Mouse (Mus musculus) lung, adult 18-20 months (tissue): ENCODE measurements around the gene Nrip3.

ENCODE experiments used
- DNase-seq, 2 experiments: peaks; one replicate each; pipeline ENCODE4 v3.0.0; 2022; ENCODE audit warnings: mixed read lengths in 2 of 2

Gene Nrip3

DNA sequence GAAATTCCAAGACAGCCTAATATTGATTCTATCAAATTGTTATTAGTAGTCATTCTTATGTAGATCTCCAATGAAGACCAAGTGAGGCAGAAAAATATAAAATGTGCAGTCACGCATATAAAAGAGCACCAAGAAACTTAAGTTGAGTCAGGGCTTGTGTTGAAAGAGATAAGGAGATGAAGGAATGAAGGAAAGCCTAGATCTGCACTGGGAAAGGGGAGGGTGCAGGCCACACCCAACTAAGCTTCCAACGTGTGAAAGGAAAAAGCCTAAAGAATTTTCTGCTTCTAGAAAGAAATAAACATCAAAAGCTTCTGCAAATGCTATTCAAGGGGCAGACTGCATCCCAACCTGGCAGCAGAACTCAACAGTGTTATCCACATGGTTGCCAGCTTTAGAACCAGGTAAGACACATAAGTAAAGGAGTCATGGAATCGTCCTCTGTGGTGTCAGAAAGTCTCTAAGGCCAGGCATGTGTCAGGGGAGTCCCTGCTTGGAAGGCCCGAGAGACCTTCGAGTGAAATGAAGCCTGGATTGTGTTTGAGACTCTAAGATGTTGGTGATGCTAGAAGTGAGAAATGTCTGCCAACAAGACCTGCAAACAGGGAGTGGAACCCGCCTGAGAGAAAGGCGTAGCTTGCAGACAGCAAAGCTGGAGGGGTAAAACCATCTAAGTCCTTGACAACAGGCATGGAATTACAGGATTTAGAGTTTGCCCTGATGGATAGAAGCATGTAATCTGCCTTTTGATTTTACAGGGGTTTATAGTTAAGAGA lies 14.1 kb downstream of the Nrip3 start:
- no peak for DNase-seq

DNA sequence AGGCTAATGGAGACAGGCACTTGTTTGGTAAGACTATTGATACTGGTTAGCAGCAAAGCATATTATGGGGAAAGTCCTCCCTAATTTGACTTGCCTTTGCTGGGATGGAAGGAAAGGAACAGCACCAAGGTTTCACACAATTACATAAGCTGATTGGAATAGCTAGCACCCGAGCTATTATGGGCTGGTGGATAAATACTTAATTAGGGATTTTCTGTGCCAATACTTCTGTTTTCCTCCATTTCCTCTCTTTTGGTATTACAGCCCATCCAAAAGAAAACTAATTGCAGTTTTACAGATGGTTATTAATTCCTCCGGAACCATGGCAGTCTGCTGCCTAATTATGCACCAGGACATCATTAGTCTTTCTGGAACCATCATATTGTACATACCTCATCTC lies 17.8 kb downstream of the Nrip3 start:
- DNase-seq = no peak

DNA sequence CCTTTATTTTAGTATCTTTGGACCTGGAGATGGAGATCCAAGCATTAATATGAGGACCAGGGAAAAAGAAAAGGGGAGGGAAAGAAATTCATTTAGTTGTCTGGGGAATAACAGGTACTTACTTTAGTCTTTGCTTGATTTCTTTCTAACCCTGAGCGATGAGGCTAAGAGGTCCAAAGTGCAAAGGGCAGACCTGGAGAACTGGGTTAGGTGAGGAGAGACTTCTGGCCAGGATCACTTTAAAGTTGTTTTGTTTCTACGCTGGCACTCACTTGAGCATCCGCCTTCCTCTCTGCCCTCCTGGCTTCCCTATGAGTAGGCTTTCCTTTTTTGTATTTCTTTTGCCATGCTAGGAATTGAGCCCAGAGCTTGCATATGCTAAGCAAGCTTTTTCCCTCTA lies 25.5 kb downstream of the Nrip3 start:
- no peak for DNase-seq

DNA sequence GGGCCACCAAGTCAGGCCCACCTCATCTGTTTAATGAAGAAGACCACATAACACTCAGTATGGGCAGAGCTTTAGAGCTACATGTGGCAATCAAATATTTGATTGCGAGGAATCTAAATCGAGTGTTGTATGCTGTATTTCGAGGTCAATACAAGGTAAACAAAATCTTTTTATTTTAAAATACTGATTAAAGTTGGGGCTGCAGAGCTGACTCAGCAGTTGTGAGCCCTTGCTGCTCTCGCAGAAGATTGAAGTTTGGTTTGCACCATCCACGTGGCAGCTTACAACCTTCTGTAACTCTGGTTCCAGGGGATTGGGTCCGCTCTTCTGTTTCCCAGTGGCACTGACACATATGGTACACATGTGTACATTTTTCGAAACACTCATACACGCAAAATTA lies 27.8 kb downstream of the Nrip3 start:
- no peak for DNase-seq

DNA sequence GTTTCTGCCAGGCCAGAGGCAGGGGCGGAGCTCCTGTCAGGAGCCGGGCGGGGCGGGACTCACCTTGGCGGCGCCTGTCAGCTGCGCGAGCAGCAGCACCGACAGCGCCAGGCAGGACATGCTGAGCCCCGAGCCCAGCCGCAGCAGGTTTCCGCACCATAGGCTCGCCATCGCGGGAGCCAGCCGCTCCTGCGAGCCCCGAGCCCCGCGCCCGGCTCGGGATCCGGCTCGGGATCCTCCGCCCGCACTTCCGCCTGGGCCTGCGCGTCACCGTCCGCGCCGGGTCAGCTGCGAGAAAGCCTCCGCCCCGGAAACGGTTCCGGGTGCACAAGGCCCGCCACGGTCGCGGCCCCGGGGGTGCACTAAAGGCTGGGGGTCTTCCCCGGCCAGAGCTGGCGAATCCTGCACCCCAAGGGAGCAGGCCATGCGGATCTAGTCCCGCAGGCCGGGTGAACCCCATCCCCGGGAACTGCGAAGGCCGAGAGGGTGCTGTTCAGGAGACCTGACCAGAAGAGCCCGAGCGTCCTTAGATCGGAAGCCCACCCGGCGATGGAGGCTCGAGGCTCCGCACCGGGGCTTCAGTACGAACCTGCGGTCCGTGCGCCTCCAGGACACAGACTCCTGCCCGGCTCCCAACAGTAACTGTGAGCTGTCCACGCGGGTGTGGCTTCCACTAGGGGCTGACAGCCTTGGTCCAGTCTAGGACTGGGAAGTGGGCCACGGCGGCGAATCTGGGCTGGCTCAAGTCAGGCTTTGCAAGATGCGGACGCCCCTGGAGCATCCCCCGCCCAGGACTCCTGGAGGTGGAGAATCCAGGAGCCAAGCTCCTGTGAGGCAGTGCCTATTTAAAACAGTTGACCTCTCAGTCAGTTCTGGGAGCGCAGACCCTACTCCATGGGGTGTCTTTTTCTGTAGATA lies 29.6 kb downstream of the Nrip3 start, which contains the start of gene Tmem9b:
Gene Tmem9b (minus strand): TSS at position 868 of the 918 bp plus-strand sequence.
- peak; percentile 80 to 83 for DNase-seq

DNA sequence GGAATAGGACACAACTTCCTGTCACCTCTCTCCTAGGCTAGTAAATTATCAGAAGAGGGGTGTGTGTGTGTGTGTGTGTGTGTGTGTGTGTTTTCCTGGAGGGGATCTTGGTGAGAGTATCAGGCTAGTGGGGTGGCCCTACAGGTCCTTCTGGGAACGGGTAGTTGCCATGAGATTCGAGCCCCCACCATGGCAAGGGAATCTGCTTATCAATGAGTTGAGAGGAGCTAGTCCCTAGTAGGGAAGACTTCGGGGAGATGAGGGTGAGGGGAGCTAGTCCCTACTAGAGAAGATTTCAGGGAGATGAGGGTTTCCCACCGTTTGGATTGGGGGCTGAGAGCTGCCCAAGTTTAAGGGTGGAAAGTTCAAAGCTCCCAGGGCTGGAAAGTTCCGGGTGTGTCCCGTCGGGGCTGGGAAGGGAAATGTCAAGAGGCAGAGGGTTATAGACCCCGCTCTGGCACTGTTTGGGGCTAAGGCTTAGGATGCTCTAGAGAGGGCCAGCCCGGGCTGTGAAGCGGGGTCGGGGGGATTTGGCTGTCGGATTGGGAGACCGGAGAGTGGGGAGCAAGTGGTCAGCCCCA lies 30.3 kb downstream of the Nrip3 start:
- DNase-seq = no peak

DNA sequence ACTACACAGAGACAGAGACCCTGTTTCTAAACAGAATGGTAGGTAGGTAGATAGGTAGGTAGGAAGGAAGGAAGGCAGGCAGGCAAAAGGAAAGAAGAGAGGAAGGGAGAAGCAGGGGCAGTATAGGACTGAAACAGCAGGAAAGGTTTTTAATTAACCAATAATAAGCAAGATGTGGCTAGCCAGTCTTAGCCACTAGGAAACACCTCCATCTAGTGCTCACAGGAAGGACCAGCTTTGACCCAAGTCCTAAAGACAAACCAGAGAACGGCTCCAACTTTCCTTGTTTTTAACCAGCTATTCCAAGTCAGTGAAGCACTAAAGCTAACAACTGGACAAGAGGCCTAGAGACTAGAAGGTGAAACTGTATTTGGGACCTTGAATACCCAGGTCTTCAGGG lies 34.1 kb downstream of the Nrip3 start:
- no peak for DNase-seq

DNA sequence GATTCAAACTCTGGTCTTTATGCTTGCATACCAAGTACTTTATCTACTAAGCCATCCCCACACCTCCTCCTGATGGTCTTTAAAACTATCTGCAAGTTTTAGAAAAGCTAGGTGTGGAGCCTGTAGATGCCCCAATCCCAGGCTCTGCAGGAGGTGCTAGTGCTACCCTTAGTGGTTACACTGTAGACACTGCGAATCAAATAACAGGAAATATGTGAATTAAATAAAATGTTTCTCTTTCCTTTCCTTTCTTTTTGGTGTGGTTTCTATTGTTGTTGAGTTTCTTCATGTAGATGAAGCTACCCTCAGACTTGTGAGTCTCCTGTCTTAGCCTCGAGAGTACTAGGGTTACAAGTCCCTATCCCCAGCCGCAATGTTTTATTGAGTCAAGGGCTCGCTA lies 40.1 kb downstream of the Nrip3 start:
- no peak for DNase-seq

DNA sequence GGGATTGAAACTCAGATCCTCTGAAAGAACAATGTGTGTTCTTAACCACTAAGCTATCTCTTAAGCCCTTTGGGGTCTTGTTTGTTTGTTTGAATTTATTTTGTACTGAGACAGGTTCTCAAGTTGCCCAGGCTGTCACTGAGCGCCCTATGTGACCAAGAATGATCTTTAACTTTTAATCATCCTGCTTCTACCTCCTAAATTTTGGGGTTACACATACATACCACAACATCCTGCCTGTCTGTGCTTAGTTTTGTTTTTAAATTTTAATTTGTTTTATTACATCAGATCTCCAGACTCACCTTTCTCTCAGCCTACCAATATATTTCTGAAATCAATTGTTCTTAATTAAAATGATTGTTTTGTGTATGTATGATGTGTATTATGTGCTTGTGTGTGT lies 40.8 kb downstream of the Nrip3 start:
- no peak for DNase-seq

DNA sequence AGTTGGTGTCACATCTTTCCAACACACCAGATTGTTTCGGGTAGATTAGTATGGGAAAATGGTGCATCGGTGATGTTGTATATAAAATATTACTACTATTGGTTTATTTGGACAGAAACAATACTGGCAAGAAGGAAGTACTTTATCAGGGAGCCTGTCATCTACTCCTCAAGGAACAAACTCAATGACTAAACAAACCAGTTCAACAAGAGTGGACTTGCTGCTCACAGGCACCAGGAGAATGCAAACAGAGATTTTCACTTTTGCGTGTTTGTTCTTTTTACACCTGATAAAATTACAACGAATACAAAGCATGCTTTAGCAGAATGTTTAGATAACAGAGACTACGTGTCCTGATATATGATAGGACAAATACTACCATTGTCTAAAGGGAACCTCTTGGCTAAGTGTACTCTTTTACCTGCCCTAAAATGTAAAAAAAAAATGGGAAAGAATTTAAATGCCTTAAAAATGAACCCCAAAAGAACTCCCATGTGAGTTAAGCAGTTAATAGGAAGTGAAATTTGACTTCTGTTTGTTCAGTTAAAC lies 41.9 kb downstream of the Nrip3 start:
- DNase-seq = peak in 1 of 2 experiments; percentile 38

DNA sequence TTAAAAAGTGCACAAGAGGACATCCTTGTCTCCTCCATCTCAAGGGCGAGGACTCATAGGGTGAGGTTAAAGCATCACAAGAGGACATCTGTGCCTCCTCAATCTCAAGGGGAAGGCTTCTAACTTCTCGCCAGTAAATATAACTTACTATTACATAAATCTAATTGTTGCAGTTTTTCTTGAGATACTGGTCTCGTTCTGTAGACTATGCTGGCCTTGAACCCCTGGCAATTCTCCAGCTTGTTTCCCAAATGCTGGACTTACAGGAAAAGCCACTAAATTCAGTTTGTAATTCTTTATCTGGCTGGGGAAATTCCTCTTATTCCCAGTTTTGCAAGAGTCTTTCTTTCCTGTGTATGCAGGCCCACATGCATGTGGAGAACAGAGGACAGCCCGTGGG lies 47.0 kb downstream of the Nrip3 start:
- DNase-seq = no peak

DNA sequence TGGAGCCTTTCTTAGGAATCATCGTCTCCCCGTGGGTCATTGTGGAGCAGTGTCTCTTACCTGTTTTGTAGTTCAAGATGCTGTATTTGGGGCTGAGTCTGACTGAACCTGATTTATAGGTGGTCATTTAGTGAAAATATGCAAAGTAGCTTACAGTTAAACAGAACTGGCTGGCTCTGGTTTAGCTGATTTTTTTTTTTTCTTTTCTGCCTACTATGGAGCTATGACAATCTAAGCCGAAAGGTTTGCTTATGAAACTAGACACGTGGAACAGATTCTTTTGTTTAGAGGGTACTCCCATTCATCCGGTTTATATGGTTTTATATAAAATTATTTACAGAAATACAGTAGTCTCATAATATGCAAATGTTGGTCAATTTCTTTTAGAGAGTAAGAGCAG lies 50.2 kb downstream of the Nrip3 start, which contains the start of gene Ascl3:
Gene Ascl3 (minus strand): TSS at position 101 of the 400 bp plus-strand sequence.
- no peak for DNase-seq

DNA sequence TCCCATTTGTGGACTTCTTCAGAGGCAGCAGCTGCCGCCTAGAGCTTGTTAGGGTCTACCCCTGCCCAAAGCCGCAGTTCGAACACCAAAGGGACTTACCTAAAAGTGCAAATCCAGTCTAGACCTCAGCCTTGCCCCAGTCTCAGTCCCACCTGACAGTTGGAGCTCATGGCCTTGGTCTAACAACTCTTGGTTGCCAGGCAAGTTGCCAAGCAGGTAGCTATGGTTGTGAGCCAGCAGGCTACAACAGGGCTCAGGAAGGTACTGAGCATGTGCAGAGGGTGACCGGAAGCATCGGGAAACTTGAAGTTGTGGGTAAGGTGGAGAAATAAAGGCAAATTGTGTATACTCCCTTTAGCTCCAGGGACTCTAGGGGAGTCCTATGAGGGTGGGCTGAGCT lies 58.1 kb downstream of the Nrip3 start, which contains the start of gene BC051019:
Gene BC051019 (minus strand): TSS at position 154 of the 400 bp plus-strand sequence.
- DNase-seq = peak; percentile 45 to 67

DNA sequence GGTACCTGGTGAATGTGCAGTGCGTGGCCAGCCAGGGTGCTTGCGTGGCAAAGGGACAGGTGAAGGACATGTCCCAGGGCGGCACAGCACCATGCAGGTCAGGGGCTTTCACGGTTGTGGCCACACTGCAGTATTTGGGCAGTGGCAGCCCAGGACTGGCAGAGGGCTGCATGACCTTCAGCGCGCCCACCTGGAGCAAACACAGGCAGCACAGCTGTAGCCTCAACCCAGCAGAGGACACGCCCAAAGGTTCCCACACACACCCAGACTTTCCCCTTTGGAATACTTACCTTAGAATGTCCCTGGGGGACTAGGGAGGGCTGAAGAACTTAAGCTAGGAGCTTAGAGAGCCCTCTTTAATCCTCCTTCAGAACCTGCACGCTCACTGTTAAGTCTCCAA lies 58.7 kb downstream of the Nrip3 start:
- no peak for DNase-seq

DNA sequence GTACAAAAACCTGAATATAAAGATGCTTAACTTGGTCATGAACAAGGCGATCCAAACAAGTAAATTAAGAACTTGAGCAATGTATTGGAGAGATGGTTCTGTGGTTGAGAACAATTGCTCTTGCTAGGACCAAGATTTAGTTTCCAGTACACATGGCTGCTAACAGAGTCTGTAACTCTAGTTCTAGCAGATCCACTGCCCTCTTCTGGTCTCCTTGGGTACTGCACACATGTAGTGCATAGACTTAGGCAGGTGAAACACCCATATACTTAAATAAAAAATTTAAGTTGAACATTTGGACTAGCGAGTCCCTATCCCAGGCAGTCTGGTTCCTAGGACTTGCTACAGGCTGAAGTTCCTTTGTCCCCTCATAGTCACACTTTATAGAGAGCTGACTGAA lies 59.2 kb downstream of the Nrip3 start:
- no peak for DNase-seq

DNA sequence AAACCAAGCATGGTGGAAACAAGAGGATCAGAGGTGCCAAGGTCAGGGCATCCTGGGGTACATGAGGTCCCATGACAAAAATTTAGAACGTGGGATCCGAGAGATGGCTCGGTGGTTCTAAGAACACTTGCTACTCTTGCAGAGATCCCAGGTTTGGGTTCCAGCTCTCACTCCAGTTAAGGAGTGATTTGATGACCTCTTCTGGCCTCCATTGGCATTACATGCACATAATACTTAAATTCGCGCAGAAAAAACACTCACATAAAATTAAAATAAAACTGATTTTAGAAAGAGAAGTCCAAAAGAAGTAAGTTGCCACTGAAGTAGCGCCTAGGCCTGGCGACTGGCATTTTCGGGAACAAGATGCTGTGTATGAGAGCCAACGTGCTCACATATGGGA lies 62.5 kb downstream of the Nrip3 start:
- peak in 1 of 2 experiments; percentile 41 for DNase-seq

DNA sequence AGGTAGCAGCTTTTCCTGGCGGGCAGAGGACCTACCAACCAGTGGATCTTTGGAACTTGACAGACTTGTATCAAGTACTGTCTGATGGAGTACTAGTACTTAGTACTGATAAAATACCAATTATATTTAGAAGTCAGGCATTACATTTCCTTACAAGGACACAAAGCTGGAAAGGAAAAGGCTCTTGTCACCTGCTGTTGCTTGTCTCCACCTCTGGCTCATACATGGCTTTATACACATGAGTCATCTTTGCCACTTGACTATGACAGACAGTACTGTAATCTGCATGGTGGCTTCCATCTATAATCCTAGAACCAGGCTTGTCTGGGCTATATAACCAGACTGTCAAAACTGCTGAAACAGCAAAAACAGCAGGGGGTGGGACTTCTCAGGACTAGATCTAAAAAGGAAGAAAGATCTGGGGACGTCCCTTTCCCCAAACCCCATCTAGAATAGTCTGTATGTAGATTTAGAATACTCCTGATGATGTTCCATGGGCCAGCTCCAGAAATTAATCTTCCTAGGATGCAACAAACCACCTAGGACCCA lies 68.3 kb downstream of the Nrip3 start:
- no peak for DNase-seq

DNA sequence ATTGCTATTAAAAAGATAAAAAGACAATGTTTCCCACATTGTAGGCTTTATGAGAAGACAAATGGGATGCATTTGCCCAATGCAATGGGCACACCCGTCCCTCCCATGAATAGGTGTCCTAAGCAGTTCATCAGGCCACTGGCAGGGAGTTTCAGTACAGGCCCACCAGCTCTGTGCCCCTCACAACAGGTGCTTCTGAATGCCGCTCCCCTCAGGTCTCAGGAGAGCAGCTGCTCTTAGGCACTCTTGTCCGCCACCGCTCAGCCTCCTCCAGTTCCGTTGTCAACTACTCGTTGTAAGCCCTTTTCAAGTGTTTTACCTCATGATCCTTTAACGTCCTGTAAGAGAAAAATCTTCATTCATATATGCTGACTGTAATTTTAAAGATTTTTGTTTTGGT lies 69.6 kb downstream of the Nrip3 start:
- no peak for DNase-seq

DNA sequence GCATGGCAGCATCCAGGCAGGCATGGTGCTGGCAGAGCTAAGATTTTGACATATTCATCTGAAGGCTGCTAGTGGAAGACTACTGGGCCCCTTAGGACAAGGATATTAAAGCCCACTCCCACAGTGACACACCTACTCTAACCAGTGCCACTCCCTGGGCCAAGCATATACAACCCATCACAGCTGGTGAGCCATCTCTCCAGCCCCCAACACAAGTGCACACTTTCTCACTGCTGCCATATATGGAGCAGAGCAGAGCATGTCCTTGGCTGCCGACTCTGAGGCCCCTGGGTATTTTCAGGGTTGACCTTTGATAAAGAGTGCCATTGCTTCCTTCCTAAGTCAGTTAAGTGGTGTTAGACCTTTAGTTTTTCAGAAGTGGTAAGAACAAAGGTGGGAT lies 71.8 kb downstream of the Nrip3 start:
- DNase-seq = no peak

DNA sequence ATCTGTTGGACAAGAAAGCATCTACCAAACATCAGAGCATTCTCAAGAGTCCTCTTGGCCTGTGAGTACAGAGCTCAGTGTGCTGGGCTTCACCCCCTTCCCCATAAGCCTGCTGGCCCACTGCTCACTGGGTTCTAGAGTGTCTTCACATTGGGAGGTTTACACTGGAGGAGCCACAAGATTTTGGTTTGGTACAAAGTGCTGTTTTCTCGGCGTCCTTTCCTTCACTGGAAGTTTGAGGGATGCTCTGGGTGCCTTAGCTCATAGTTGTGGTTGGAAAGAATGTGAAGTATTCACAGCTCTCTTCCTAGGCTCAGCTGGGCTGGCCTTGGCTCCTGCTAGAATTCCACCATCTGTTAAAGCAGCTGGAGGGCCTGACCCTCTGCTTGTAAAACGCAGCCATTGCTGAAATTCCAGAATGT lies 72.9 kb downstream of the Nrip3 start:
- DNase-seq = peak; percentile 60 to 74
